Mouse (Mus musculus): ENCODE measurements around the gene Mast1. TPM values are rescaled to one million over a fixed set of nuclear protein-coding genes. Genes with fewer than 3 reads are reported as not detected.

The Mast1 gene
- total and polyA plus RNA-seq, 2 experiments from 2014 or later: 69.5 to 83.0 TPM

- no peak for DNase-seq (ENCODE audit: low spot score)
- TF ChIP-seq CTCF (IDR thresholded peaks at IDR 0.05; ENCODE audit: low read depth): no peak
- H3K36me3 ChIP-seq (ENCODE audit: insufficient read depth, low read length): peaks cover 18% of the 10 kb centered on the region; the same call in 1 of the 2 replicates
- H3K9ac ChIP-seq (replicated peaks; ENCODE audit: low read length): peak overlapping the region; percentile 88
- peaks cover 18% of the 10 kb centered on the region for H3K4me1 ChIP-seq (ENCODE audit: insufficient read depth, low read length)
- peak overlapping the region; percentile 88 for H3K4me2 ChIP-seq (ENCODE audit: low read depth, low read length)
- no peak for ATAC-seq
- H3K9me3 ChIP-seq (ENCODE audit: low read length): no peaks in the 10 kb centered on the region
- H3K4me3 ChIP-seq (ENCODE audit: low read length): peak overlapping the region; percentile 73
- no peak overlapping the region for H3K27ac ChIP-seq
- no peaks in the 10 kb centered on the region for H3K27me3 ChIP-seq (ENCODE audit: insufficient read depth, low read length)
- 66% methylated on average over 5 of the region's 5 CpGs for WGBS
Measured at GRCm38 (mm10) chr8:84970913-84971312, 33.8 kb upstream of the Mast1 start.

GRCm38 (mm10) chr8:84970135-84970790 is 33.1 kb upstream of the Mast1 start:
- DNase-seq (ENCODE audit: low spot score) (no peak), ATAC-seq (no peak)
- 6% methylated on average over 21 of the region's 21 CpGs for WGBS
- H3K27me3 ChIP-seq (ENCODE audit: insufficient read depth, low read length): no peaks in the 10 kb centered on the region
- peak overlapping the region; percentile 88 for H3K4me2 ChIP-seq (ENCODE audit: low read depth, low read length)
- no peaks in the 10 kb centered on the region for H3K9me3 ChIP-seq (ENCODE audit: low read length)
- H3K4me3 ChIP-seq (ENCODE audit: low read length): peak overlapping the region; percentile 73
- peaks cover 17% of the 10 kb centered on the region for H3K4me1 ChIP-seq (ENCODE audit: insufficient read depth, low read length)
- peak overlapping the region; percentile 88 for H3K9ac ChIP-seq (replicated peaks; ENCODE audit: low read length)
- TF ChIP-seq CTCF (IDR thresholded peaks at IDR 0.05; ENCODE audit: low read depth): no peak
- H3K27ac ChIP-seq: peak overlapping the region; percentile 91
- peaks cover 18% of the 10 kb centered on the region; the same call in 1 of the 2 replicates for H3K36me3 ChIP-seq (ENCODE audit: insufficient read depth, low read length)

DNA sequence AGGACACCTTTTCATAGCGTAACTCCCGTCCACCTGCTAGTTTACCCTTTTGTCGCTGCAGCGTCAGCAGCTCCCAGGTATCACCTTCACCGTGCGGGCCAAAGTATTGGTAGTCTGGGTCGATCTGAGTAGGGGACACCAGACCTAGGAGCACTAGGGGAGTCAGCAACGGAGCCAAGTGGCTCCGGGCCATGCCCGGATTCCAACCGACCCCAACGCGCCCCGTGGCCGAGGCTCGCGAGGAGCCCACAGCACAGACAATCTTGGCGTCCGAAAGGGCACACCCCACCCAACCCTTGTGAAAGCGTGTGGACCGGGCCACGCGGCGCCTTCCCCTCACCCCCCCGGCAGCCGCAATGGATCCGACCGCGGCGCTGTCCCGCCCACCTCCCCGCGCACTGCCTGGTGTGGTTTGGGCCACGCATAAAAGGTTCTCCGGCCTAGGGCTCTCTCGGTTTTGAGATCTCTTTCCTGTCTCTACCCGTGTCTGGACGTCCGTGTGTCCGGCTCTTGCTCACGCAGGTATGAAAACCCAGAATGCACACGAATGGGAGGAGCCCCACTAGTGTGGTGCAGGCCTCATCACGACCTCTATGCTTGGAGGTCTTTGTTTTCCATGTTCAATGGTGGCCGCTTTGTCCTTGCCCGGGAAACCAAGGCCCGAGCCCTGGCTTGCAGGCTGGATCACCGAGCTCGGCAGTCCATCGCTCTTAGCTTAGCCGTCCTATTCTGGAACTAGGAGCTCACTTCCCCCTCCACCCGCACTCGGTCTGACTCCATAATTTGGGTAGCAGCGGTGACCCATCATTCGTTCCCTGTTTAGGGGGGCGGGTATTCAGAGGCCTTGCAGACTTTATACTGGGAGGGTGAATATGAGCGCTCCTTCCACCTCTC is 32.3 kb upstream of the Mast1 start, which contains the start of the genes Gm49661, Prdx2 and Rnaseh2a:
TSS of gene Gm49661 (minus strand) at position 193 of the 894 bp plus-strand sequence.
TSS of gene Prdx2 (plus strand) at position 347 of the 894 bp plus-strand sequence.
TSS of gene Rnaseh2a (minus strand) at position 527 of the 894 bp plus-strand sequence.
- TF ChIP-seq CTCF (IDR thresholded peaks at IDR 0.05; ENCODE audit: low read depth): no peak
- Histone ChIP-seq H3K9ac (replicated peaks; ENCODE audit: low read length) (peak within 1 kb of the TSS; percentile 88), H3K4me1 (ENCODE audit: insufficient read depth, low read length) (peaks cover 17% of the 10 kb centered on the region), H3K27me3 (ENCODE audit: insufficient read depth, low read length) (no peaks in the 10 kb centered on the region), H3K27ac (peak within 1 kb of the TSS; percentile 91), H3K4me3 (ENCODE audit: low read length) (peak within 1 kb of the TSS; percentile 73), H3K9me3 (ENCODE audit: low read length) (no peaks in the 10 kb centered on the region), H3K36me3 (ENCODE audit: insufficient read depth, low read length) (peaks cover 18% of the 10 kb centered on the region; the same call in 1 of the 2 replicates), H3K4me2 (ENCODE audit: low read depth, low read length) (peak within 1 kb of the TSS; percentile 88)
- under 1% methylated on average over 54 of the region's 56 CpGs for WGBS
- DNase-seq (ENCODE audit: low spot score): peak; percentile 91
- ATAC-seq: peak; percentile 79

GRCm38 (mm10) chr8:84968650-84969049 is 31.5 kb upstream of the Mast1 start:
- Histone ChIP-seq H3K27ac (peak overlapping the region; percentile 91), H3K27me3 (ENCODE audit: insufficient read depth, low read length) (no peaks in the 10 kb centered on the region), H3K4me2 (ENCODE audit: low read depth, low read length) (peak overlapping the region; percentile 88), H3K4me3 (ENCODE audit: low read length) (peak overlapping the region; percentile 73), H3K9me3 (ENCODE audit: low read length) (no peaks in the 10 kb centered on the region), H3K9ac (replicated peaks; ENCODE audit: low read length) (peak overlapping the region; percentile 88; the same call in 1 of the 2 replicates), H3K36me3 (ENCODE audit: insufficient read depth, low read length) (peaks cover 18% of the 10 kb centered on the region; the same call in 1 of the 2 replicates), H3K4me1 (ENCODE audit: insufficient read depth, low read length) (peaks cover 17% of the 10 kb centered on the region)
- no peak for TF ChIP-seq CTCF (IDR thresholded peaks at IDR 0.05; ENCODE audit: low read depth)
- 24% methylated on average over 2 of the region's 2 CpGs for WGBS
- DNase-seq (ENCODE audit: low spot score): no peak
- ATAC-seq: no peak

GRCm38 (mm10) chr8:84967532-84968304 is 30.6 kb upstream of the Mast1 start:
- no peak for ATAC-seq
- TF ChIP-seq CTCF (IDR thresholded peaks at IDR 0.05; ENCODE audit: low read depth): no peak
- 86% methylated on average over 13 of the region's 13 CpGs for WGBS

GRCm38 (mm10) chr8:84966603-84967002 is 29.4 kb upstream of the Mast1 start:
- Histone ChIP-seq H3K4me1 (ENCODE audit: insufficient read depth, low read length) (peaks cover 17% of the 10 kb centered on the region), H3K4me2 (ENCODE audit: low read depth, low read length) (peak overlapping the region; percentile 97), H3K27ac (no peak overlapping the region), H3K4me3 (ENCODE audit: low read length) (no peak overlapping the region), H3K9ac (replicated peaks; ENCODE audit: low read length) (no peak overlapping the region), H3K9me3 (ENCODE audit: low read length) (no peaks in the 10 kb centered on the region), H3K27me3 (ENCODE audit: insufficient read depth, low read length) (no peaks in the 10 kb centered on the region), H3K36me3 (ENCODE audit: insufficient read depth, low read length) (peaks cover 7% of the 10 kb centered on the region; the same call in 1 of the 2 replicates)
- no peak for TF ChIP-seq CTCF (IDR thresholded peaks at IDR 0.05; ENCODE audit: low read depth)
- 62% methylated on average over 3 of the region's 3 CpGs for WGBS
- DNase-seq (ENCODE audit: low spot score) (no peak), ATAC-seq (no peak)

More at GRCm38 (mm10) chr8:84967532-84968304, 30.6 kb upstream of the Mast1 start:
- H3K4me3 ChIP-seq (ENCODE audit: low read length): no peak overlapping the region
- no peak overlapping the region for H3K27ac ChIP-seq
- H3K4me2 ChIP-seq (ENCODE audit: low read depth, low read length): no peak overlapping the region
- no peaks in the 10 kb centered on the region for H3K9me3 ChIP-seq (ENCODE audit: low read length)
- H3K4me1 ChIP-seq (ENCODE audit: insufficient read depth, low read length): peaks cover 17% of the 10 kb centered on the region
- H3K27me3 ChIP-seq (ENCODE audit: insufficient read depth, low read length): no peaks in the 10 kb centered on the region
- H3K9ac ChIP-seq (replicated peaks; ENCODE audit: low read length): no peak overlapping the region
- DNase-seq (ENCODE audit: low spot score): no peak
- peaks cover 18% of the 10 kb centered on the region; the same call in 1 of the 2 replicates for H3K36me3 ChIP-seq (ENCODE audit: insufficient read depth, low read length)

Measured in hindbrain, postnatal 0 days (tissue).